Mouse (Mus musculus) common myeloid progenitor, adult 5-6 weeks (primary cell): ENCODE measurements at regions not wholly inside any gene's neighbourhood (a gene's known extent, or its start where the extent isn't known, plus 50 kb on each side); places are given as distances from the start of the nearest gene placed in this dataset.
A peak's percentile ranks its signal among the peaks of the same experiment; 100 is the strongest.

Experiments used
- ATAC-seq: replicated peaks from 2 replicates; pipeline ENCODE4 v1.8.0; 2016; ENCODE audit warnings: low read depth, mild to moderate bottlenecking, moderate TSS enrichment, inconsistent platforms; ENCODE audit not compliant: poor library complexity, severe bottlenecking

GRCm38 (mm10) chr14:105056171-105056570 lies 121.0 kb downstream of the Rbm26 start:
- no peak for ATAC-seq

- ATAC-seq = no peak
Measured at GRCm38 (mm10) chr14:105038798-105039197, 138.3 kb downstream of the Rbm26 start.

GRCm38 (mm10) chr14:105034712-105035377 lies 142.3 kb downstream of the Rbm26 start:
- ATAC-seq = peak; percentile 86

GRCm38 (mm10) chr14:105019971-105020370 lies 157.2 kb downstream of the Rbm26 start:
- ATAC-seq = no peak

- ATAC-seq = no peak
Measured at GRCm38 (mm10) chr14:105016089-105016846, 160.9 kb downstream of the Rbm26 start.

GRCm38 (mm10) chr14:105015278-105015677 lies 161.8 kb downstream of the Rbm26 start:
- ATAC-seq = no peak

GRCm38 (mm10) chr14:105010742-105011141 lies 166.4 kb downstream of the Rbm26 start:
- ATAC-seq = no peak

- ATAC-seq = no peak
Measured at GRCm38 (mm10) chr14:105008331-105008730, 168.8 kb downstream of the Rbm26 start.

- no peak for ATAC-seq
Measured at GRCm38 (mm10) chr14:104994066-104994465, 183.1 kb downstream of the Rbm26 start.

GRCm38 (mm10) chr14:104966046-104966445 lies 211.1 kb downstream of the Rbm26 start:
- no peak for ATAC-seq

GRCm38 (mm10) chr14:104943450-104943849 lies 233.7 kb downstream of the Rbm26 start:
- no peak for ATAC-seq

- ATAC-seq = no peak
Measured at GRCm38 (mm10) chr14:104939961-104940360, 237.2 kb downstream of the Rbm26 start.

- ATAC-seq = peak; percentile 82
Measured at GRCm38 (mm10) chr14:104937083-104937864, 239.9 kb downstream of the Rbm26 start.

- ATAC-seq = no peak
Measured at GRCm38 (mm10) chr14:104935956-104936355, 241.2 kb downstream of the Rbm26 start.

- no peak for ATAC-seq
Measured at GRCm38 (mm10) chr14:104905706-104906105, 271.4 kb downstream of the Rbm26 start.

- no peak for ATAC-seq
Measured at GRCm38 (mm10) chr14:104902120-104903027, 274.8 kb downstream of the Rbm26 start.

- peak; percentile 99 for ATAC-seq
Measured at GRCm38 (mm10) chr14:104901072-104901471, 276.1 kb downstream of the Rbm26 start.

- ATAC-seq = no peak
Measured at GRCm38 (mm10) chr14:104871203-104871602, 305.9 kb downstream of the Rbm26 start.

GRCm38 (mm10) chr14:104867540-104867939 lies 309.6 kb downstream of the Rbm26 start:
- ATAC-seq = peak; percentile 52; the same call in 1 of the 2 replicates

GRCm38 (mm10) chr14:104863881-104864280 lies 313.2 kb downstream of the Rbm26 start:
- no peak for ATAC-seq
